Mouse (Mus musculus) lung, postnatal 0 days (tissue): Measurements from ENCODE around the gene Txndc2.

Source experiments
- CTCF ChIP-seq: IDR thresholded peaks from 2 replicates; pipeline ENCODE4 v1.5.1; 2016; ENCODE audit warnings: antibody characterized with exemption, mild to moderate bottlenecking
- EP300 ChIP-seq: IDR thresholded peaks from 2 replicates; pipeline ENCODE4 v1.6.1; 2016; ENCODE audit warnings: antibody characterized with exemption, mild to moderate bottlenecking, control low read depth

- TF ChIP-seq EP300 (no peak), CTCF (no peak)
Observed at GRCm38 (mm10) chr17:65672926-65673325, 31.0 kb upstream of the Txndc2 start.
